Mouse (Mus musculus) myocyte (in vitro differentiated cells): ENCODE results near the gene Mypop. TPM values are rescaled to one million over a fixed set of nuclear protein-coding genes. Genes with fewer than 3 reads are reported as not detected.

Experiments
- H3K27me3 ChIP-seq: one replicate; pipeline ENCODE4 v1.6.1; 2011; ENCODE audit not compliant: control insufficient read depth, insufficient read depth, insufficient read length
- H3K36me3 ChIP-seq: one replicate; pipeline ENCODE4 v1.6.1; 2011; ENCODE audit not compliant: control insufficient read depth, insufficient read depth
- H3K4me2 ChIP-seq: one replicate; pipeline ENCODE4 v1.6.1; 2011; ENCODE audit warnings: low read depth, control low read depth
- H3K4me3 ChIP-seq: one replicate; pipeline ENCODE4 v1.5.1; 2011; ENCODE audit warnings: mild to moderate bottlenecking, control low read depth, moderate library complexity
- H3K79me2 ChIP-seq: one replicate; pipeline ENCODE4 v1.6.1; 2011; ENCODE audit not compliant: control insufficient read depth, insufficient read depth
- H3ac ChIP-seq: one replicate; pipeline ENCODE4 v1.6.1; 2011; ENCODE audit not compliant: control insufficient read depth, insufficient read length
- CEBPB ChIP-seq: IDR thresholded peaks from 2 replicates; pipeline ENCODE4 v1.6.1; 2011; ENCODE audit warnings: mild to moderate bottlenecking, moderate library complexity; ENCODE audit not compliant: poor library complexity, insufficient read depth, severe bottlenecking
- E2F4 ChIP-seq: IDR thresholded peaks from one replicate; pipeline ENCODE4 v1.6.1; 2011; ENCODE audit warnings: mild to moderate bottlenecking, control low read depth, moderate library complexity; ENCODE audit not compliant: insufficient read depth
- MAX ChIP-seq: IDR thresholded peaks from one replicate; pipeline ENCODE4 v1.6.1; 2011; ENCODE audit warnings: low read depth, mild to moderate bottlenecking, control low read depth
- MYOD1 ChIP-seq, 3 experiments: IDR thresholded peaks; one replicate each; pipeline ENCODE4 v1.6.1; 2011; ENCODE audit warnings: control low read depth in 2 of 3, low read depth in 2 of 3, mild to moderate bottlenecking in 2 of 3, moderate library complexity in 1 of 3; ENCODE audit not compliant: insufficient read length in 2 of 3, control insufficient read depth in 1 of 3
- MYOG ChIP-seq, 3 experiments: IDR thresholded peaks; one replicate each; pipeline ENCODE4 v1.6.1; 2011; ENCODE audit warnings: control low read depth in 2 of 3, low read depth in 2 of 3, mild to moderate bottlenecking in 2 of 3; ENCODE audit not compliant: insufficient read length in 2 of 3, control insufficient read depth in 1 of 3, insufficient read depth in 1 of 3
- POLR2A ChIP-seq: IDR thresholded peaks from one replicate; pipeline ENCODE4 v1.6.1; 2011; ENCODE audit warnings: low read depth, mild to moderate bottlenecking, control low read depth, moderate library complexity; ENCODE audit not compliant: insufficient read length
- POLR2AphosphoS2 ChIP-seq: IDR thresholded peaks from one replicate; pipeline ENCODE4 v1.6.1; 2011; ENCODE audit warnings: low read depth, control low read depth; ENCODE audit not compliant: insufficient read length
- REST ChIP-seq: IDR thresholded peaks from one replicate; pipeline ENCODE4 v1.6.1; 2011; ENCODE audit warnings: mild to moderate bottlenecking, control low read depth, moderate library complexity; ENCODE audit not compliant: insufficient read depth, insufficient read length
- SRF ChIP-seq: IDR thresholded peaks from one replicate; pipeline ENCODE4 v1.6.1; 2011; ENCODE audit warnings: low read depth; ENCODE audit not compliant: control insufficient read depth, insufficient read length
- TCF12 ChIP-seq: IDR thresholded peaks from one replicate; pipeline ENCODE4 v1.6.1; 2011; ENCODE audit warnings: mild to moderate bottlenecking, control low read depth; ENCODE audit not compliant: poor library complexity, insufficient read depth, severe bottlenecking
- TCF3 ChIP-seq: IDR thresholded peaks from one replicate; pipeline ENCODE4 v1.6.1; 2011; ENCODE audit warnings: low read depth, control low read depth; ENCODE audit not compliant: insufficient read length
- USF1 ChIP-seq: IDR thresholded peaks from one replicate; pipeline ENCODE4 v1.6.1; 2011; ENCODE audit warnings: low read depth, mild to moderate bottlenecking, control low read depth, moderate library complexity
- polyA plus RNA-seq: library from polyadenylated mRNA; unstranded; fragments of >200 nt; fragmentation: generic; extraction: Trizol; gene quantifications from one replicate; pipeline ENCODE4 v1.2.1, GENCODE M21; 2012; ENCODE audit warnings: missing spikeins

Gene Mypop
- polyA plus RNA-seq, 1 experiment: 10.4 TPM

GRCm38 (mm10) chr7:19031641-19032040, 40.6 kb downstream of the Mypop start:
- TF ChIP-seq MYOD1 (IDR thresholded peaks at IDR 0.05; ENCODE audit: control insufficient read depth in 1 of 3, insufficient read length in 2 of 3, low read depth in 2 of 3) (no peak), REST (no peak), CEBPB (no peak), MYOG (IDR thresholded peaks at IDR 0.05; ENCODE audit: control insufficient read depth in 1 of 3, insufficient read depth in 1 of 3, insufficient read length in 2 of 3, low read depth in 2 of 3) (no peak), POLR2AphosphoS2 (no peak), TCF12 (no peak), USF1 (no peak), E2F4 (no peak), TCF3 (no peak), POLR2A (no peak), MAX (no peak), SRF (no peak)
- Histone ChIP-seq H3K79me2 (peaks cover 3% of the 10 kb centered on the region), H3ac (no peak overlapping the region), H3K4me3 (no peak overlapping the region), H3K27me3 (no peaks in the 10 kb centered on the region), H3K4me2 (no peak overlapping the region), H3K36me3 (peaks cover 14% of the 10 kb centered on the region)

GRCm38 (mm10) chr7:19044616-19045015, 53.6 kb downstream of the Mypop start:
- Histone ChIP-seq H3K36me3 (peaks cover 24% of the 10 kb centered on the region), H3ac (no peak overlapping the region), H3K79me2 (no peaks in the 10 kb centered on the region), H3K4me2 (no peak overlapping the region), H3K4me3 (no peak overlapping the region), H3K27me3 (no peaks in the 10 kb centered on the region)
- TF ChIP-seq TCF3: no peak

- TF ChIP-seq SRF (no peak), TCF12 (no peak)
- H3K27me3 ChIP-seq: no peaks in the 10 kb centered on the region
- peaks cover 14% of the 10 kb centered on the region for H3K36me3 ChIP-seq
- no peak overlapping the region for H3K4me2 ChIP-seq
- no peak overlapping the region for H3K4me3 ChIP-seq
- no peak overlapping the region for H3ac ChIP-seq
- H3K79me2 ChIP-seq: no peaks in the 10 kb centered on the region
Observed at GRCm38 (mm10) chr7:19046286-19047069, 55.4 kb downstream of the Mypop start.

GRCm38 (mm10) chr7:19048006-19048527, 57.0 kb downstream of the Mypop start:
- TF ChIP-seq CEBPB (no peak), MYOD1 (IDR thresholded peaks at IDR 0.05; ENCODE audit: control insufficient read depth in 1 of 3, insufficient read length in 2 of 3, low read depth in 2 of 3) (no peak), MYOG (IDR thresholded peaks at IDR 0.05; ENCODE audit: control insufficient read depth in 1 of 3, insufficient read depth in 1 of 3, insufficient read length in 2 of 3, low read depth in 2 of 3) (no peak), REST (no peak), USF1 (no peak), SRF (no peak), TCF3 (no peak), POLR2A (no peak), TCF12 (no peak)
- no peaks in the 10 kb centered on the region for H3K27me3 ChIP-seq
- no peaks in the 10 kb centered on the region for H3K79me2 ChIP-seq
- peaks cover 10% of the 10 kb centered on the region for H3K36me3 ChIP-seq
- H3ac ChIP-seq: no peak overlapping the region
- no peak overlapping the region for H3K4me2 ChIP-seq
- no peak overlapping the region for H3K4me3 ChIP-seq

- Histone ChIP-seq H3K36me3 (peaks cover 5% of the 10 kb centered on the region), H3K4me3 (no peak overlapping the region), H3K27me3 (no peaks in the 10 kb centered on the region), H3K4me2 (no peak overlapping the region), H3ac (no peak overlapping the region), H3K79me2 (no peaks in the 10 kb centered on the region)
- no peak for TF ChIP-seq POLR2AphosphoS2
- no peak for TF ChIP-seq TCF3
Observed at GRCm38 (mm10) chr7:19049252-19049651, 58.2 kb downstream of the Mypop start.
